Mouse (Mus musculus): Measurements from ENCODE around the gene Mrtfb.
"Not testable (repeated sequence)": the region's sequence is repeated elsewhere in the genome, so short reads cannot be mapped to it uniquely, and the experiment has no call there.

Gene Mrtfb

DNA sequence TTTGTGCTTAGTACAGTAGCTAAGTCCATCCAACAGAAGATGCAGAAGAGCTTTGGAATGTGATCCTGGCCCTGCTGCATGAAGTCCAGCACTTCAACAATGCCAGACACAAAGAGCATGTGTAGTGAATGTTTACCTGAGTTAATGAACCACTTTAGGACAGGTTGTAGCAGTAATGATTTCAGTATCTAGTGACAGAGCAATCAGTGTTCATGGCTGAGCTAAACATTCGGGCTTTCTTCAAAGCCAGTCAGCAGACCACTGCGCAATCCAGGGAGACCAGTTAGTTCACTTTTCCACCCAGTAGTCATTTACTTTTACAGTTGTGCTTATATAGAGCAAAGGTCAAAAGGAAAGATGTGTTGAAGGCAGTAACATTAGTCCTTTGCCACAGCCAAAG lies 20.0 kb downstream of the Mrtfb start:
- no peak for DNase-seq (ENCODE audit: low read depth in 2 of 2, low spot score in 2 of 2)

DNA sequence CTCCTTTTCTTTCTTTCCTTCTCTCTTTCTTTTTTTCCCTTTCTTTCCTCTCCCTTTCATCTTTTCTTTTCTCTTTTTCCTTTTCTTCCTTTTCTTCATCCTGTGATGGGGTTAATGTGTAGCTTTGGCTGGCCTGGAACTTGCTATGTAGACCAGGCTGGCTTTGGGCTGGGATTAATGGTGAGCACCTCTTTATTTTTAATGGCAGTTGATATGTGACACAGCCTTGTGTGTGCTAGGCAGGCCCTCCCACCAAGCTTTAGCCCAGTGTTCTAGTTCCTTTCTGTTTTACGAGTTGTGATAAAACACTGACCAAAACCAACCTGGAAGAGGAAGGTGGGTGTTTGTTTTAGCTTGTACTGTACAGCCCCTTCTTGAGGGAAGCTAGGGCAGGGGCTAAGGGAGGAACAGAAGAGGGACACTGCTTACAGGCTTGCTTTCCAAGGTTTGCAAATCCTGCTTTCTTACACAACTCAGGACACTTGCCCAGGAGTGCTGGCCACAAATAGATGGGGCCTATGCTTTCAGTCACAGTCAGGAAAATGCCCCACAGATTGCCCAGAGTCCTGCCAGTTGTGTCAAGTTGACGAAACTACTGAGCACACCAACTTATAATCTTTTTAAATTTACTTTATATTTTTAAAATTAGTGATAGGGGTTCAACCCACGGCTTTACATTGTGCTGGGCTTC lies 20.6 kb downstream of the Mrtfb start:
- no peak for DNase-seq (ENCODE audit: low read depth in 2 of 2, low spot score in 2 of 2)

DNA sequence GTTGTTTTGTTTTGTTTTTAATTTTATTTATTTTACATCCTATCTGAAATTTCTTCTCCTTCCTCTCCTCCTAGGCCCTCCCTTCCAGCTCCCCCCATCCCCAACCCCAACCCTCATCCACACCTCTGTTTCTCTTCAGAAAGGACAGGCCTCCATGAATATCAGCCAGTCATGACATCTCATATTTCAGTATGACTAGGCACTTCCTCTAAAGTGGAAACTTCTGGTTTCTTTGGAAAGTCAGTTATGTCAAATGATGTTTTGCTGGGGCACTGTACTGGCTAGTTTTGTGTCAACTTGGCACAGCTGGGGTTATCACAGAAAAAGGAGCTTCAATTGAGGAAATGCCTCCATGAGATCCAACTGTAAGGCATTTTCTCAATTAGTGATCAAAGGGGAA lies 30.1 kb downstream of the Mrtfb start:
- not testable (repeated sequence) for DNase-seq (ENCODE audit: low read depth in 2 of 2, low spot score in 2 of 2)

DNA sequence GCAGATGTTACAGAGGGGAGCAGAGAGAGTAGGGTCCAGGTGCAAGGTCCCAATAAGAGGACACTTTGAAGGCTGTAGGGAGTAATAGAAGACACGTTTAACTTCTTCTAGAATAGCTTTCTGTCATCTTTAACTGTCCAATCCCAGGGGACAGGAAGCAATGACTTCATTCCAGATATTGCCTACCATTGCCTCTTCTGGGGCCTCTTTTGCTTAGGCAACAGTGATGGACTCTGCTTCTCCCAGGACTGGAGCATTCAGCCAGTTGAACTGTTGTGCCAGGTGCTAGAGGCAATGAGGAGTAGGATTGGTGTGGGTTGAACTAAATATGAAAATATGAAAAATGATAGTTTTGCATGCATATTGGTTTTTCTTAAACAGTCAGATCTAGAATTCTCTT lies 41.6 kb downstream of the Mrtfb start:
- no peak for DNase-seq (ENCODE audit: low read depth in 2 of 2, low spot score in 2 of 2)

DNA sequence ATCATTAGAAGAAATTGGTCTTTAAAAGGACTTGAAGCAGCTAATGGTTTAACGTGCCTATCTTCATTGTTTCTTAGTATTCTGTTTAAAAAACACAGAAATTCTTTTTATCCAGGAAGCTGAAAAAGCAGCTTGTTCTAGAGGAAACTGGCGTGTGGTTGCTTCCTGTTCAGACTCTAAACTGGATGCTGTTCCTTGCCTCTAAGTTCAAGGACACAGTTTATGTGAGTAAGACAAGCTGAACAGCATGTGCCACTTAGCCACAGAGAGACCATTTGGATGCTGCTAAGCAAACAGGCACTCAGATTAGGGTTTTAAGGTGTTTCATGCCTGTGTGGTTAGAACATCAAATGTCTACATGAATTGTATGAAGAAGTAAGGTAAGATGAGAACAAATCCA lies 42.7 kb downstream of the Mrtfb start:
- no peak for DNase-seq (ENCODE audit: low read depth in 2 of 2, low spot score in 2 of 2)

DNA sequence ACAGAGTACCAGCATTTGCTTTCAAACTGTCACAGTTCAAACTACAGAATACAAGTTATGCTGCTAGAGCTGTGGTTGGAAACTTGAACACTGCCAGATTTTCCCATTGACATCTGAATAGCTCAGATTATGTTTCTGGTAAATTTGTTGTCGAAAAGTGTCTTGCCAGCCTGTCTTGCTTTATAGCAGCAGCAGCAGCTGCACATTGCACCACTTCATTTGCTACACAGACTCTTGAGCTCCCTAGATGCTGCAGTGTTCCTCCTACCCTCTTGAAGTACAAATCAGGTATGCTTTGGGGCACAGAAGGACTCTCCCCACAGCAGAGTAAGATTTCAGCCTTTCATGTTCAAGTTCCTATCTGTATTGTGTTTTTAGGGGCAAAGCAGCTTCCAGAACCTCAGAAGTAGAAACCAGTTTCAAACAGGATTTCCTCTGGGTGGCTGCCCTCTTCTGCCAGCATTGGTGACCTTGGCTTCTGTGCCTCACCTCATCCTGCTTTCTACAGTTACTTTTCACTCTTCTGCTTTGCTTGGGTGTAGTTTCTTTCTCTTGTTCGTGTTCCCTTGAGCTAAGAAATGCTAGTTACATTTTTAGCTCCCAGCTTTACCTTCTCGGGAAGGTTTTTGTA lies 49.9 kb downstream of the Mrtfb start:
- peak in 1 of 2 experiments; percentile 6 for DNase-seq (ENCODE audit: low read depth in 2 of 2, low spot score in 2 of 2)

DNA sequence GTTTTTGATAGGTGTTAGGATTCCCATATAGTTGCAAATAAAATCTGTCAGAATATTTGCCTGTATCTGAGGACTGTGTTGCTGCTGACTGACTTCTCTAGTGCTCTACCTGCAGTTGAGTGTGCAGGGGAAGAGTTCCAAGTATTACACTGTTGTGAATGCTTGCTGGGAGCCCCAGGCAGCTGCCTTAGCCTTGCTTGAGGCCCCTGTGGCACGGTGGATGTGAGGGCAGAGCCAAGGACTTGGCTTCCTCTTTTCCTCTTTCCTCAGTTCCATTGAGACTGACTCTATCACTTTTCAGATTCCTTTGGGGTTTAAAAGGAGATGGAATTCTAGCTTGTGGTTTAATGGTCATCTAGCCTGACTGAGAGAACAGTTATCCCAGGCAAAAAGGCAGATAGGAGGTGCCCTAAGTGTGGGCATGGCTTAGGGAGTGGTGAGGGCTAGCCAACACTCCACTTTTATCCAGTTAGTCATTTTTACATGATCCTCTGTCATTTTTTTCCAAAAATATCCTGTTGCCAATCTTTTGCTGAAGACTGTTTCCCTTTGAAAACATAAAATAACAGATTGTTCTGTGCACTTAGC lies 53.9 kb downstream of the Mrtfb start:
- no peak for DNase-seq (ENCODE audit: low read depth in 2 of 2, low spot score in 2 of 2)

DNA sequence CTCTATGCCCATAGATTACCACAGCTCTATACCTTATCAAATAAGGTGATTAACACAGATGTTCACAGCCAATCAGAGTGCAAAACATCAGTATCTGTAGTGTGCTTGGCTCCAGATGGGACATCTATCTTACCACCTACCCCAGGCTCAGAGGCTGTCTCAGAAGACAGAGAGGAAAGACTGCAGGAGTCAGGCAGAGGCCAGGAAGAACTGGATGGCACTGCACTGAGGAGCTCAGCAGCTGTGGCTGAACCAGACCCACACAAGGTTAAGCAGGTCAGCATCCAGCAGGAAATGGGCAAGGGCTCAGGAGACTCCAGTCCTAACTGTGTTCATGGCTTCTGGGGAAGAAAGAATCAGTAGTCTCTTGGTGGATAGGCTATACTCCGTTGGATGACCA lies 55.1 kb downstream of the Mrtfb start:
- no peak for DNase-seq (ENCODE audit: low read depth in 2 of 2, low spot score in 2 of 2)

DNA sequence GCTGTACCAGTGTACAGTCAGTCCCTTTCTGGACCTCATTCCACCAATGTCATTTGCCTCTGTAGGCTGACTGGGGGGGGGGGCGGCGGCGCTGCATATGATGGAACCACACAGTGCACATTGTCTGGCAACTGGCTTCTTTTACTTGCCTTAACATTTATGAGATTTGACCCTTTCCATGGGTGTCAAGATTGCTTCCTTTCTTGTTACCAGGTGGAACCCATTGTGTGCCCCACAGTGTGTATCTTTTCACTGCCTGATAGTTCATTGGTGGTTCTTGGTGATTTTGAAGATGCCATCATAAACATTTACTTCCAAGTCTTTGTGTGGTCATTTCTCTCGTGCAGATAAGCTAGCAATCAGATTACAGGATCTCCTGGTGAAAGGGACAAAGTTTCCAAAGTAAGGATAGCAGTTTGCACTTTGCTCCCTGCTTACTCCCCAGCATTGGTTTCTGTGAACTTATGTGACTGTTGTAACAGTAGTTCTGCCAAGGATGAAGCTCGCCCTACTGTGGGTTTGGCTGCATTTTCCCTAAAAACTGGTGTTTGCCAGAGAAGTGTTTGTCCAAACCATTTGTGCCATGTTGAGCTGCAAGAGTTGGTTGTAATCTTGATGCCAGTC lies 56.9 kb downstream of the Mrtfb start:
- DNase-seq (ENCODE audit: low read depth in 2 of 2, low spot score in 2 of 2), result no peak

DNA sequence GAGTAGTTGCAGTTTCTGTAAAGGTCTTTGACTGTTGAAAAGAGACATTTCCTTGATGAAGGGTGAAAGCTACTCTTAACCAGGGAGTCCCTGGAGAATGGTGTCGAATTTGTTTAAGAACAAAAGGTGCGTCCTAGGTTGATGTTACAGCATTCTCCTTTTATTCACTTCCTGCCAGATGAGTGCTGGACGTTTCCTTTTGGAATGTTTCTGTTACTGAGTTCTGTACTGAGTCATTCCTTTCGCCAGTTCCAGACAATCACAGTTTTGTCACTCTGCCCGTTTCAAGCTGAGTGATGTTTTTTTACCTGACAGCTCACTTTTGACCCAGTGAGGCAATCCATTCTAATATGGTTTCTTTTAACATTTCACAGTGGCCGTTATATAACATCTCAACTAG lies 67.5 kb downstream of the Mrtfb start:
- no peak for DNase-seq (ENCODE audit: low read depth in 2 of 2, low spot score in 2 of 2)

DNA sequence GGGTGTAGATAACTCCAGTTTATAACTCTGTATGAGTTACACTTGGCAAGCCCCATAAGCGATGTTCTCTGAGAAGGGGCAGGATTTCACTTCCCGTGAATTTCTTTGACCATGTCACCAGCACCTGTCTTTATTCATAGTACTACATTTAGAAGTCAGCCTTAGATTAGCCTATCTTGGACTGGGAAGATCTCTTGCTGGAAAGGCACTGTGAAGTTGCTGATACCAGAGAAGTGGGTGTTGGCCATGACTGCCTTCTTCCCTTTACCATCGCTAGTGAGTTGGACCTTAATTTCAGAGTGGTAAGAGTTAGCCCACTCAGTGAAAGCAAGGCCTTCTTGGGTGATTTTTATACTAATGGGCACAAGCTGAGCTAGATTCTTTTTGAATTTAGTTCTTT lies 70.3 kb downstream of the Mrtfb start:
- no peak for DNase-seq (ENCODE audit: low read depth in 2 of 2, low spot score in 2 of 2)

DNA sequence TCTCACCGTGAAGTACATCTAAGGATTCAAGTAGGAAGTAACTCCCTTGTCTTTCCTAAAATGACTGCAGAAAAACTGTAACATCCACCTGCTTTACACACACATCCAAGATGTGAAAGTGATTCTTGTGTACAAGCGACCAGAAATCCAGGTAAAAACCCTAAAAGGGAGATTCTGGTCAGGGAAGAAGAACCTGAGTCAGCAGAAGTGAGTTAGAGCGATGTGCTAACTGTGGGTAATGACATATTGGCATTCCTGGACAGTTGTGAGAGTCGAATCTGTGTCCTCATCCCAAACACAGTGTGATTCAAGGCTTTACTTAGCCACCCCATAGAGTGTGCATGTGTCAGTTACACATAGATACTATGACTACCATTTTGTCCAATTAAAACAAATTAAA lies 72.4 kb downstream of the Mrtfb start:
- no peak for DNase-seq (ENCODE audit: low read depth in 2 of 2, low spot score in 2 of 2)

DNA sequence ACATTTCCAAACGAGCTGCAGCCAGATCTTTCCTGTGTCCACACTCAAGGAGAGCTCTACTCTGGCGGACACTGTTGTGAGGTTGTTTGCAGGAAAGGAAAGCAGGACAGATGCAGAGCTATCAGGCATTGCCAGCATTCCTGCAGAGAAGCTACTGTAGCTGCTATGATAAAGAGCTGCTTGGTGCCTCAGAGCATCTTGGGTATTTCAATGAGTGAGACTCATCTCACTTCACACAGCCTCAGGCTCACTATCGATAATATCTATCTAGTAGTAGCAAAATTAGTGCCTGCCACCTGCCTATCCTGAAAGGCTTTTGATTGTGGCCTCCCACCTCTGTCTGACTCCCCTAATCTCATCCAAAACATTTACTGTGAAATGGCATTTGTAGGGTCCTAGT lies 73.4 kb downstream of the Mrtfb start:
- DNase-seq (ENCODE audit: low read depth in 2 of 2, low spot score in 2 of 2), result no peak

DNA sequence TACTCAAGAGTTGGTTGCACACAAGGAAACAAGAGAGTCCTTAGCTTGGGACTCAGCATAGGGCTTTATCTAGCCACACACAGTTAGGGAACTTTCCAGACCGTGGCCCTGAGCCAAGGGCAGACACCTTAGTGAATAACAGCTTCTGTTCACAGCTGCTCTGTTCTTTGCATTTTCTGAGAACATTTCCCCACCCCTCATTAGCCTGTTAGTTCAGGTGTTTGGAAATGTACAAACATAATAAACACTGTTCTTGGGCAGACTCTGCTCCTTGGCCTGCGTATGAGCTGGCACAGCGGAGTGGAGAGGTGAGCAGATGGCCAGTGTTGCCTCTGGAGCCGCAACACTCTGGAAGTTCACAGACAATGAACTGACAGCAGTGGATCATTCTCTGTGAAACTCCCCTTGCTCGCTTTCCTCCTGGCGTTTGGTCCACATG lies 74.0 kb downstream of the Mrtfb start:
- DNase-seq (ENCODE audit: low read depth in 2 of 2, low spot score in 2 of 2), result no peak

DNA sequence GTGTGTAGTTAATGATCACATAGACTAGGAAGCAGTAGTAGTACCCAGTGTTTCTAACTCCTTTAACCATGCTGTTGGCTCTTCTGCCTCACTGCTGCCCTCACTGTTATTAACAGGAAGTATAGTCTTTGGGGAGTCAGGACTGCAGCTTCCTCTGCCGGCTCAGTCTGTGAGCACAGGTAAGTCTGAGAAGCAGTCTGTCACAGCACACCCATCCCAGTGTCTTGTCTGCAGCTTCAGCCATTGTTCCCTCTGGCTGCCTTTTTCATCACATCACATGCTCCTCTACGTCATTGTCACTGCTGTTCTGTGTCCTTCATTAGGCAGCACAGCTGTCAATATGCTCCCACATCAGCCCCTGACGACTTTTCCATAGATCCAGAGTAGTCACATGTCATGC lies 75.6 kb downstream of the Mrtfb start:
- no peak for DNase-seq (ENCODE audit: low read depth in 2 of 2, low spot score in 2 of 2)

DNA sequence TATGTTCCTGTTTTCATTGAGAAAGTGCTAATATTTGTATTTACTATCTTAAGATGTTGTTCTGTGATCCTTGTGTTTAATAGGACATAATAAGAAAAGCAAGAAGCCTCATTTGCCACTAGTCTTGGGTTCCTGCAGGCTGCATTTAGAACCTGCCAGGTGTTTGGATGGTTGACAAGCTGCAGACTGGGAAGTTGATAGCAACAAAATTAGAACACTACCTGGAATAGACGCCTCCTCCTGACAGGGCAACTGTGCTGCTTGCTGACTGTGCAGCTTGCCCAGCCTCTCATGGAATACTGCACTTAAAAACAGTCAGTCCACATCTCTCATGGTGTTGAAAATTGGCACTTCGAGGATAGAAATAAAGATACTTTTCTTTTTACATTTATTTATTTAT lies 76.3 kb downstream of the Mrtfb start:
- DNase-seq (ENCODE audit: low read depth in 2 of 2, low spot score in 2 of 2), result no peak

DNA sequence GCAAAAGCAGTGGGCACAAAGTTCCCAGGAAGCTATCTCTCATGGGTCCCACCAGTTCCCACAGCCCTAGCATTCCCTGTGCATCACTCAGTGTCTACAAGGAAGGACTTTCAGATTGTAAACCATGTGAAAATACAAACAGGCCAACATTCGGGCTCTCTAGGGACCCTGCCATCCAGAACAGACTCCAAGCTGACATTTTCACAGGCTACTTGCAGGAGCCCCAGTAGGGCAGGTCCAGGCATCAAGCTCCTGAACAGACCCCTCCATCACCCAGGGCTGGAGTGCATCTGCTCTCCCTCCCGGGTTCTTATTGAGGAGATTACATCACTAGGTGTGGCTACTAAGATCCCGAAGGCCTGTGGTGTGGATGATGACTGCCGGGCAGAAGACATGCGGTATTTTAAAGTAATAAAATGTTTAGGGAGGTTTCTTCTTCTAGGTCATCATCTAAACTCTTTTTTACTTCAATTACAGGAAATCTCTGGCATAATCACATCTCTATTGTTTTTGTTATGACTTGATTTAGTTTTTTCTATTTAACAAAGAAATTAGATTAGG lies 77.6 kb downstream of the Mrtfb start:
- no peak for DNase-seq (ENCODE audit: low read depth in 2 of 2, low spot score in 2 of 2)

DNA sequence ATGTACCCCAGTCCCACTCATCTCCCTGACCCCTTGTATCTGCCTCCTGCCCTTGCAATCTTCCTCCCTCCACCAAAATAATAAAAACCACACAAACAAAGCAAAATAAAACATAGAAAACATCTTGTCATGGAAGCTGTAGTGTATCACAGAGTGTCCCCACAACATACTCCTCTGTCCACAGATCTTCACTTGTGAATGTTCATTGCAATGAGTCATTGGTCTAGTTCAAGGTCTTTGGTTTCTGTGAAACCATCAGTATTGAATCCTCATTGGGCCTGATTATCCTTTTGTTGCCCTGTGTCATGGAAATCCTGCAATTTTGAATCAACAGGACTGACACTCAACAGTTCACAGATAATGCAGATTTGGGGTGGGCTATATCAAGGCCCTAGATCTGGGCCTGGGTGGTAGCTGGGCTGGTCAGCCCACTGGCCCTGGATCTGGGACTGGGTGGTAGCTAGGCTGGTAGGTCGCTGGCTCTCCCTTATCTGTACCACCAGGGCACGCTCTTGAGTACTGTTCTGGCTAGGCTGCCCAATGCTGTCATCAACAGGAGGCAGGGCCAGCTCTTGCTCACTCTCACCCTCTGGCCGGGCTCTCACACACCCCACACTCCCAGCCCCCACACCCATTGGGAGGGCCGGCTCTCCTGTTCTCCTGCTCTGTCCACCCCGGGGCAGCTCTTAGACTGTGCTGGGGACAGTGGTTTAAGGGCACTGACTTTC lies 80.4 kb downstream of the Mrtfb start:
- no peak for DNase-seq (ENCODE audit: low read depth in 2 of 2, low spot score in 2 of 2)

DNA sequence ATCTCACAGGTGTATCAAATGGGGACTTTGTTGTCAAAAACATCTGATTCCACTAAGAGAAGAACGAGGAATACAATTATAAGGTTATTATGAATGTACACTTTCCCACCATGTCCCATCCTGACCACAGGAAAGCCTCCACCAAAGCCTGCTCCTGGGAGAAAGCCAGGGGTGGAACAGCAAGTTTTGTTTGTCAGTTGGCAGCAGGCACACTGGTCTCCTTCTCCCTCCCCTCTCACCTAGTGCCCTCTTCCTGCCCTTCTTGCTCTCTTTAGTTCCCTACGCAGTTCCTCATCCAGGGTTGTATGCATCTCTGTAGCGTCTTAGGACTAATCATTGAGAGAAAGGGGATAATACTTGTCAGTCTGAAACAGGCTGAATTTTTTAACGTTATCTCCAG lies 81.8 kb downstream of the Mrtfb start:
- no peak for DNase-seq (ENCODE audit: low read depth in 2 of 2, low spot score in 2 of 2)

DNA sequence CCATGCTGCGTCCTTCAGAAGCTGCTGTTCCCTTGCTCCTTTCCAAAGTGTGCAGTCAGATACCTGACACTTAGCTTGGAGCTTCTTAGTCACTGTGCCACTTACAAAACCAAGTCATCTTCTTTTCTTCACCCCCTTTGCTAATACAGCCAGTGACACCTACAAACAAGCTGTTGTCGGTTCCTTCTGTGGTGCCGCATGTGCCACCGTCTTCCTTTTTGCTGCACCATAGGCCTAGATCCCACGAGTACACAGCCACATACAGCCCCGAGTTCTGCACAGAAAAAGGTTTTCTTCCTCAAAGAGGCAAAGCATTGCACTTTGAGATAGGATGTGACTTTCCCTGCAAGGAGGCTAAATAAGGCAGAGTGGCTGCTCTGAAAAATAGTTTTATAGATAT lies 83.2 kb downstream of the Mrtfb start:
- no peak for DNase-seq (ENCODE audit: low read depth in 2 of 2, low spot score in 2 of 2)

DNA sequence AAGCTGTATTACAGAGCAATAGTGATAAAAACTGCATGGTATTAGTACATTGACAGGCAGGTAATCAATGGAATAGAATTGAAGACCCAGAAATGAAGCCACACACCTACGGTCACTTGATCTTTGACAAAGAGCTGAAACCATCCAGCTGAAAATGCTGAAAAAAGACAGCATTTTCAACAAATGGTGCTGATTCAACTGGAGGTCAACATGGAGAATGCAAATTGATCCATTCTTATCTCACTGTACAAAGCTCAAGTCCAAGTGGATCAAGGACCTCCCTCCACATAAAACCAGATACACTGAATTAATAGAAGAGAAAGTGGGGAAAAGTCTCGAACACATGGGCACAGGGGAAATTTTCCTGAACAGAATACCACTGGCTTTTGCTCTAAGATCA lies 89.5 kb downstream of the Mrtfb start:
- DNase-seq (ENCODE audit: low read depth in 2 of 2, low spot score in 2 of 2), result not testable (repeated sequence)
